Mouse (Mus musculus) layer of hippocampus, adult 18-20 months (tissue): Measurements from ENCODE around the gene Sgta. TPM values are rescaled to one million over a fixed set of nuclear protein-coding genes. Genes with fewer than 3 reads are reported as not detected.

Experiments used
- DNase-seq, 2 experiments: peaks; one replicate each; pipeline ENCODE4 v3.0.0; 2022; ENCODE audit warnings: low spot score in 2 of 2
- total RNA-seq, 2 experiments: library from RNA; stranded (reverse); gene quantifications; 2 replicates each; pipeline ENCODE4 v1.2.3; 2021

Sgta gene
- total RNA-seq, 2 experiments from 2014 or later = 180 to 183 TPM

DNA sequence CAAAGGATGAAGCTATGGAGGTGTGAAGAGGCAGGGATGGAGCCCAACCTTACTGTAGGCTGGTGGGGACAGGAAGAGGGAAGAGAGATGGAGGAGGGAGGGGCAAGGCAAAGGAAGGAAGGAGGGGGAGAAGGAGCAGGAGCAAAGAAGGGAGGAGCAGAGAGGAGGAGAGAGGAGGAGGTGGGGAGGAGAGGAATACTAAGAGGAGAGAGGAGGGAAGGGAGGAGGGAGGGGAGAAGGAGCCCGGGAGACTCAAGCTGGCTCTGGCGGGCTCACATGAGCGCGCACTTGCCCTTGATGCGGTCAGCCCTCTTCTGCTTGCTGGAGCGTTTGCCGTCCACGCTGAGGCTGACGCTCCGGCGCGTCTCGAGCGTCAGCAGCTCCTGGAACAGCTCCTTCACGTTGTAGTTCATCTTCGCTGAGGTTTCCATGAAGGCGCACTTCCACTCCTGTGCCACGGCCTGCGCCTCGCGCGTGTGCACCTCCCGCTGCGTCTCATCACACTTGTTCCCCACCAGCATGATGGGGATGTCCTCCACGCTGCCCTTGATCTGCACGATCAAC, 38.4 kb downstream of the Sgta start:
- DNase-seq = no peak

DNA sequence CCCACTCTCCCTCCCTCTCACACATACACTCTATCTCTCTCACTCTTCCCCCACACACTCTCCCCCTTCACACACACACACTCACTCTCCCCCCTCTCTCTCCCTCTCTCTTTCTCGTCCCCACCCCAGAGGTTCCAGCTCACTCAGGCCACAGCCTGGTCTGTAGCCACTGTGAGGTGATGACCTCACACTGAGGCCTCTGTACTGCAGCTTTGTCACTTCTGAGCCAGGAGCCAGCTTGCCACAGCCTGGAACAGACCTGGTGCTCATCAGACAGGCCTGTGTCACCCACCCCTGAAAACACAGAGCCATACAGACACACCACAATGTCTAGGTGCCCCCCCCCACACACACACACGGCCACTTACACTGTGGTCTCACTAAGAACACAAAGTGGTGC, 39.8 kb downstream of the Sgta start:
- DNase-seq = no peak

DNA sequence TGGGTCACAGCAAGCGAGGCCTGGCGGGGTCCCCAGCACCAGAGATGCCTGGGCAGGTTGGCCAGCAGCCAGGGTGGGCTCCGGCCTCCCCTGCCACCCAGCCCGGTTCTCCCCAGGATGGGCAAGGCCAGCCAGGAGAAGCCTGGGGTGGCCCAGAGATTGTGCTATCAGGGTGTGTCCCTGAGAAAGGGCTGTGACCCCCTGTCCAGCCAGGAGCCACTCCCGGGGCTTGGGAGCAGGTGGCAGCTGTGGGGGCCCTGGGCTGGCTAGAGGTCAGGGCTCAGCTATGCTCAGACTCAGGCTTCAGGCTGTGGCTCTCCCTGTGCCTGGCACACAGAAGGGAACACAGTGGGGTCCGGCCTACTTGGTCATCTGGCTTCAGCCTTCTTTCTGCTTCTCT, 40.3 kb downstream of the Sgta start:
- DNase-seq = no peak

DNA sequence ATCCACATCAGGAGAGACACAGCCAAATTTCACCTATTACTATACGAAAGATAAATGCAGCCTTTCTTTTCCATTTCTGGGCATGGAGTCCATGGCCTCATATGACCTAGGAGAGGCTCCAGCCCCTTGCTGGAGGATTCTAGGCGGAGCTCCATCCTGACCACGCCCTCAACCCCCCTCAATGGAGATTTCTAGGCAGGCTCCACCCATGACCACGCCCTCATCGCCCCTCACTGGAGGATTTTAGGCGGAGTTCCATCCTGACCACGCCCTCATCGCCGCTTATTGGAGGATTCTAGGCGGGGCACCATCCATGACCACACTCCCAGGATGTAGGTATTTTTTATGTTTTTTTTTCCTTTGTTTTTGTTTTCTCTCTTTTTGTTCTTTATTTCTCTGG, 41.7 kb downstream of the Sgta start:
- peak in 1 of 2 experiments; percentile 55 for DNase-seq

DNA sequence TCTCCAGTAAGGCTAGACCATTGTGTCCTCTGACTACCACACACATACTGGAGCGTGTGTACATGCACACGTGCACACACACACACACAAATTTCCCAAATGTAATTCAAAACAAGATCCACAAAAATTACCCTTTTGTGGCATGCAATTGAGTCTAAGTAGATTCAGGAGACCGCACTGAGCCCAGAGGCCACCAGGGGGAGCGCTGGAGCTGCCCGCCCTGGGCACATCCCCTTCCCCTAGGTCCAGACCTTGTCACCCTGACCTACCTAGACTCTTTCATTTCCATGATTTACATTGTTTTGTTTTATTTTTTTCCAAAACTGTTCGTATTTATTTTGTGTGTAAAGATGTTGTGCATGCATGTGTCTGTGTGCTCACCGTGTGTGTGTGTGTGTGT, 43.3 kb downstream of the Sgta start:
- peak in 1 of 2 experiments; percentile 75 for DNase-seq

DNA sequence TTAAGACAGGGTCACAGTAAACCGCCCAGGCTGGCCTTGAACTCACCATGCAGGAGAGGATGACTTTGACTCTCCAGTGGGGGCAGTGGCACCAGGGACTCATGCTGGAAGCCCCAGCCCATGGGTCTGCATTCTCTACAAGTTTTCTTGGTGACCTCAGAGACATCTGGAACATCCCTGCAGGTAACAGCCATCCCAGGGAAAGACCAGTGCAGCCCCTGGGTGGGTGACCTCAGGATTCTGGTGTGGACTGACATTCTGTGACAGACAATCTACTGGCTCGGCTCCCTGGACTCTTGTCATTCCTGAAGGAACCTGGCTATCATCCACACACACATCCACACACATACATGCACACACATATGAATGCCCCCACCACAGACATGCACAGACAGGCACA, 44.3 kb downstream of the Sgta start:
- no peak for DNase-seq

DNA sequence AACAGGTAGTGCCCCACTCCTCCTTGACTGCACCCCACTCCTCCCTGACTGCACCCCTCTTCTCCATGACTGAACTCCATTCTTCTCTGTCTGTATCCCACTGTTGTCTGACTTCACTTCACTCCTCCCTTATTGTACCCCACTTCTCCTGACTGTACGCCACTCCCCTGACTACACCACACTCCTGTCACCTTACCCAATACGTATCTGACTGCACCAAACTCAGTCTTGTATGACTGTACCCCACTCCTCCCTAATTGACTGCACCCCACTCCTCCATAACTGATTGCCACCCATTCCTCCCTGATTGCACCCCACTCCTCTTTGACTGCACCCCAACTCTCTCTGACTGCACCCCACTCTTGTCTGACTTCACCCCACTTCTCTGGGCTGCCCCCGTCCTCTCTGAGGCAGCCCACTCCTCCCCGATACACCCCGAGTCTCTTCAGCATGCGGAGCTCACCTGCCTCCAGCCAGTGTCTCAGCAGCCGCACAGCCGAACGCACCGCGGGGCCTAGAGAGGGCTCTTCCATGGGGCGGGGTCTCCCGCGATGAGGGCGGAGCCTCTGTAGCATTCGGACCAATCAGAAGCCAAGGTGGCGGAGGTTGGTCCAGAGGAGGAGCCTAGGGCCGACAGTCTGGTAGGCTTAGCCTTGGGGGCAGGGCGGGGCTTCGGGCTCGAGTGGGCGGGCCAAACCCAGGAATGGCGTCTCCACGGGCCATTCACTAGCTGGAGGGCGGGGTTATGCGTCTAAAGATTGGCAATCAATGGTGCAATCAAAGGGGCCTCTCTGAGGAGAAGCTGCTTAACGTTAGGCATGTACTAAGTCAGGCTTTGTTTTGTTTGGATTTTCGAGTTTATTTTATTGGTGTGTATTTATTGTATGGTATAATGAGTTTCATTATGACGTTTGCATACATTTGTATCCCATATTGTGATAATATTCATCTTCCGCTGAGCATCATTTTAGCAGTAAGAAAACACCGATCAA, 45.3 kb downstream of the Sgta start, which contains the start of gene Gng7:
Gene Gng7, minus strand, starts transcription at position 553 of the 992 bp plus-strand sequence.
- peak; percentile 99 to 100 for DNase-seq

DNA sequence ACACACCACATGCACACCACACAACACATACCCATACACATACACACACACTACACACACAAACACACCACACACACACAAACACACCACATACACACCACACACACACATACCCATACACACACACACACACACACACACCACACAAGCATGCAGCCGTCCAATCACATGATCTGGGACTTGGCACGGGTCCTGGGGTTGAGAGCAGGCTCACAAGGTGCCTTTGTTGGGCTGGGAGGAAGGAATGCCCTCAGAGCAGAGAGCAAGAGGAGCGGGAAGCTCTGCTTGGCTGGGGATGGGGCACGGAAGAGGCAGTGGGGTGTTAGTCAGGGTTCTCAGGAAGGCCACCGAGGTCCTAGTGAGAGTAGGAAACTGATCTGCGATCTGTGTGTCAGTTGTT, 49.1 kb downstream of the Sgta start:
- DNase-seq = peak in 1 of 2 experiments; percentile 57

DNA sequence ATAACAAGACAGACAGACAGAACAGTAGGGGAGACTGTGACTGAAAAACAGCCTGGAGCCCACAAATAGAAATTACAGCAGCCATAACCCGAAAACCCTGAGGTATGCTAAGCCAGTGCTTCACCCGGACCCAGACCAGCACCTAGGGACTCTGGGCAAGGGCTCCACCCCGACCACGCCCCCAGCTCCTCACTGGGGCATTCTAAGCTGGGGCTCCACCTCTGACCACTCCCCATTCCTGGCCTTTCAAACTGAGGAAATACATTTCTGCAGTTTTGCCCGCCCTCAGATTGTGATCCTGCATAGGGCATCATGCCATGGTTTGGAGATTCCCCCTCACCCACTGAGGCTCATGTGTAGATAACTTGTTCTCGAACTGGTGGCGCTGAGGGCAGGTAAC, 52.7 kb downstream of the Sgta start:
- no peak for DNase-seq

DNA sequence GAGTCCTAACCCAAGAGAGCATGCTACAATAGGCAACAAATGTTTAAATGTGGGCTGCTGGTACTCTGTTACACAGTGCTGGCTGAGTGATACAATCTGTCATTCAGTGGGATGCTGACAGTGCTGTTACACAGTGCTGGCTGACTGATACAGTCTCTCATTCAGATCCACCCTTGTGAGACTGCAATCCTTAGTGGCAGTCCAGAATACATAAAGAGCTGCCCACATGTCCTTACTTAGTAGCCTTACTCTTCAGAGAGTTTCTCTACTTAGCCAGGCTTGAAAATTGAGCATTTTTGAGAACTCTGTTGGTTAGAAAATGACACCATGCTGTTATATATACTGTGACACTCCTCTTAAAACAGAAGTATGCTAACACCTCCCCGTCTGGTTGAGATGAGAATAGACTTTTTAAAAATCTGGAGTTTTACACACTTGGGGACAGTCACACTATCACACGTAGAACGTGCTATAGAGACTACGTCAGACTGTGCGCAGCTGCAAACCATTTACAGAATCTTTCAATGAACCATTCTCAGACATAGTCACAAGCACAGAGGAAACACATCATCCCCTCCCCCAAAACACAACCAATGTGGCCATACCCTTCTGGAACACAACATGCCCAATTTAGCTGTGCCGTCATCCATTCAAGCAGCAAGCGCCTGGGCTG, 53.8 kb downstream of the Sgta start:
- DNase-seq = no peak

DNA sequence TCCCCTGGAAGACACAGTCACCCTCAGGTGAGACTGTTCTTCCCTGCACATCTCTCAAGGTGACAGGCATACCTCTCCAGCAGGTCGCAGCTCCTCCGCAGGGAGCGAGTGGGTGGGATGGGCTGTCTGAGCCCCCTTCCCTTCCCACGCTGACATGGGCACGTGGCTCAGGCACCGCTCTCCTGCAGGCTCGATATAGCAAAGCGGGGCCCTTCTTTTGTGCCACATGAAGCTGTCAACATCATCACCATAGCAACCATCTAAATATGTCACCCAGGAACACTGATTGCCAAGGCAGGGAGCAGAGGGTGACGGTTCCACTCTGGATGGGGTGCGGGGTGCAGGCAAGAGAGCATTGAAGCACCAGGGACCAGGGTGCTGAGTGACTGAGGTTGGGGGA, 58.8 kb downstream of the Sgta start:
- DNase-seq = peak; percentile 81 to 86

DNA sequence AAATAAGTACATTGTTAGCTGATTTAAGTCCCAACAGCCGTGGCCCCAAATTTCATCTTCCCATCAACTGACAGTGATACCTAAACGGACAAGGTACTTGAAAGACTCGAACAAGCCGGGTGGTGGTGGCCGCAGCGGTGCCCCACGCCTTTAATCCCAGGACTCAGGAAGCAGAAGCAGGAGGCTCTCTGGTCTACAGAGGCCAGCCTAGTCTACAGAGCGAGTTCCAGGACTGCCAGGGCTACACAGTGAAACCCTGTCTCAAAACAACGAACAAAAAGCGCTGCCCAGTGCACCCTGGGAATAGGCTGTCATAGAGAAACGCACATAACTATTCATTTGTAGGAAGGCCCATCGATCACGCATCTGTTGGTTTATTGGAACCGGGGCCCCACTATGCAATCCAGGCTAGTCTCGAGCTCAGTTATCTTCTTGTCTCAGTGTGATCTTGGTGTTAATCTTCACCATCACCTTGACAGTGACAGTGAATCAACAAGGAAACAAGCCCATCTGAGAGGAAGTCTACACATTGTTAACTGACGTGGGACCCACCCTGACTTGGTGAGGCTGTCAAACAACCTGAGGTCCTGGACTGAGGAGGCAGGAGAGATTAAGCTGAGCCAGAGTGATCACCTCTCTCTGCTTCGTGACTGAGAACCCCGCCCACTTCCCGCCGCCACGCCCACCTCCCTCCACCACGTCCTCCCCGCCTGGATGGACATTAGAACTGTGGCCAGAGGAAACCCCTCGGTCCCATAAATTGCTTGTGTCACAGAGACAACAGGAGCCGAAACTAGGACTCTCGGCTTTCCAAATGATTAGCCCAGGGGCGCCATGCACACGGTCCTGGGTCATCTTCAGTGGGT, 59.6 kb downstream of the Sgta start:
- DNase-seq = no peak

DNA sequence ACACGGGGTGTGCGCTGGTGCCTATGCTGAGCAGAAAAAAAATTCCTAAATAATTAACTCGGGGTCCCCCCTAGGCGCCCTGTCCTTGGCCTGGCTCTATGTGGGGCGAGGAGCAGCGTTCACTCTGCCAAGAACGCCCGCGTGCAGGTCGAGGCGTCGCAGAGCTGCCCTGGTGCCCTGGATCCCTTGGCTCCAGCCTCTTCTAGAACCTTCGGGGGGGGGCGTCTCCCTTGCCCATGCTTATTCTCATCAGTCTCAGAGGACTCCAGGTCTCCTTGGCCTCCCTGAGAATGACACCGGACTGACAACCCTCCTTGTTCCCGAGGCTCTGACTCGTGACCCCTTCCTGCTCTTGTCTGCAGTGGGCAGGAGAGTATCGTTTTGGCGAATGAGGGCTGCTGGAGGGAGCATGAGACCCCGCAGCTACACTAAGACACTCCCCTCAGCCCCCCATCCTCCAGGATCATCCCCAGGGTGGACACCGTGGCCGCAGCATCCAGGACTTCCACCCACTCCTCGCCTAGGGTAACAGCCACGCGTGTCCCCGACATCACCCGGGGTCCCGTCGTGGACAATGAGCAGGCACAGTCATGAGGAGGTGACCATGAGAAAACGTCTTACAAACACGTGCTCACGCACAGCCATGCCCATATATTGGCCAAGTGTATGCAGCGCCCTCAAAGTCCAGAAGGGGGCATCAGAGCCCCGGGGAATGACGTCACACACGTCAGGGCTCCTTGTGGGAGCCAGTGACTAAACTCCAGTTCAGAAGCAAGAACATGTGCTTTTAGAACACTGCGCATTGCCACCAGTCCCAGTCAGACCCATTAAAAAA, 60.4 kb downstream of the Sgta start:
- DNase-seq = peak; percentile 83 to 94

DNA sequence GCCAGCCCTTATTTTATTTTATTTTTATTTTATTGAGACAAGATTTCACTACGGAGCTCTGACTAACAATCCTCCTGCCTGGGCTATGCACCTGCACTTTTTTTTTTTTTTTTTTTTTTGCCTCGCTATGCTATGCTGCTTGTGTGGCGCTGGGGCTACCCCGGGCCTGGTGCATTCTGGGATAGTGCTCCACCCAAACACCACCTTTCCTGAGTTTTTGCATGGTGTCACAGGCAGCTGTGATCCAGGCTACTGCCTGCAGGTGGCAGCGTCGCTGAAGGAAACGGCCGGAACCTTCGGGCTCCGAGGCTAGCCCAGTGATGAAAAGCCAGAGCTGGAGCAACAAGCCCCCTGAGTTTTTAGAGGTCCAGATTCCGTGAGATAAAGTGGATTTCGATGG, 61.2 kb downstream of the Sgta start:
- DNase-seq = peak in 1 of 2 experiments; percentile 73

DNA sequence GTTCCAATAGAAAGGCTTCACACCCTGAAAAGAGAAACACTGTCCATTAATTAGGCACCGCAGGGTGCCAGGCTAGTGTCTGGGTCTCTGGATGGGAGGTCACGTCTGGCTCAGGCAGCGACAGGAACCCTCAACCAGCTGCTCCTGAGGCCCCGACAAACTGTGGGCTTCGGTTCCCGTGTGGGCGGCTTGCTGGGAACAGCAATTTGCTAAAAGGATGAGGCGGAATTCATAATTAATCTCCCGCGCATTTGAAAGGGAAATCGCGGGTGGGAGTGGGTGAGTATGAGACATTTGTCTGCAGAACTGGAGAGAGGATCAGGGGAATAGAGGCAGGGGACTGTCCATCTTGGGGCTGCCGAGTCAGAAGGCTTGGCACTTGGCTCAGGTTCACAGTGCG, 62.0 kb downstream of the Sgta start:
- peak in 1 of 2 experiments; percentile 80 for DNase-seq

DNA sequence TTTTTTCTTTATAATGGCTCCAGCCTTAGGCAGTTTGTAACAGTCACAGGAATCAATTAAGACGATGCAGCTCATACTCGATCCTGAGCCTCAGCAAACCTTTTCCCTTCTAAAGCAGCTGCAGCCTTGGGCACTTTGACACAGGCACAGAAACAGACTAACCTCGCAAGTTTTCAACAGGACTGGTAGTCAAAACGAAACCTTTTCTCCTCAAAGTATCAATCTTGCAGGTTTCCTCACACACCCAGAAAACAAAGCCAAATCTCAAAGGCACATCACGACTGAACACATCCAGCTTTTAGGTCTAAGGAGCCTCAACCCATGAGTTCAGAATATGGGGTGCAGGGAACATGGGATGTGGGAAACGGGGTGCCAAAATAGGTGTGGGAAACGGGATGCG, 62.6 kb downstream of the Sgta start:
- DNase-seq = no peak

DNA sequence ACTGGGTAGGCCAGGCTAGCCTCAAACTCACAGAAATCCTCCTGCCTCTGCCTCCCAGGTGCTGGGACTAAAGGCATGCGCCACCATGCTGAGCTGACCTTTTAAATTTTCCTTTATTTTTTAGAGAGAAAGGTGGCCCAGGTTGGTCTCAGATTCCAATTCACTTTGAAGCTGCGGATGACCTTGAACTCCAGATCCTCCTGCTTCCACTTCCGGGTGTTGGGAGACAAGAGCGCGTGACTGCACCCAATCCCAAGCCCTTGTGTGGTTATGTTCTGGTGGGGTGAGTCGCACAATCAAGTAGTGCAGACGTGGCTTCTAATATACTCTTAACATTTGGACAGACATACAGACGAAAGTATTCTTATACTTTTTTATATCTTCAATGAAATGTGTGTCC, 63.5 kb downstream of the Sgta start:
- no peak for DNase-seq

DNA sequence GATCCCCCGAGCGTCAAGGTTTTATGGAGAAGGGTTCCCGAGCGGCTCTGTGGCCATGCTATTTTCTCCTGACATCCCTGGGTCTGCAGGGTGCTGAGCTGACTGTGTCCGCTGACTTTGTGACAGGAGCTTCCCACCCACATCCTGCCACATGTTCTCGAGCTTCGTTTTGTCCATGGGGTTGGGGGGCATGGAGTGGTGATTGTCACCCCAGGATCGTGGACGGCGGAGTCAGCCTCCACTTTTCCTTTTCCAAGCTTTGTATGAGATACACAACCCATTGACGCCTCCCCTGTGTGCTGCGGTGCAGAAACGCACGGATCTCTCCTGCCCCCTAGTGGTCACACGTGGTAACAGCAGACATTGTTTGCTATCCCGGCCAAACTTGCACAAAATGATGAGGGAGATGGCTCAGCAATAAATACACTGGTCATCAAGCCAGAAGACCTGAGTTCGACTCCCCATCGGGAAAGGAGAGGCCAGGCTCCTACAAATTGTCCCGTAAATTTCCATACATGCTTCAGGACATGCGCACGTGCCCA, 64.8 kb downstream of the Sgta start:
- peak; percentile 79 to 92 for DNase-seq

DNA sequence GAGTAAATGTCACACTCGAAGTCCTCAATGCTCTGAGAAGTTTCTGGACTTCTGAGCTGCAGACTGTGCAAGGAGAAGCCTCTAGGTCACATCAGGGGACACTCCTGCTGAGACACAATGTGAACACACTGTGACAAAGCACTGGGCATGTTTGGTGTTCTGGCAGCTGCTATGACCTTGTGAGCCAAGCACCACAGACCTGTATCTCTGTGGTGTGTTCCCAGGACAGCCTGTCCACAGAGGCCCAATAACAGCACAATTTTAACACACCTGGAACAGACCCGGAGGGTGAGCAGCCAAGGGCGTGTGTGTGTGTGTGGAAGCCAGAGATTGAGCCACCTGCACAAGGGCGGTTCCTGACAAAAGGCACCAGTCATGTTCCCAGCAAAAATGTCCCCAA, 65.4 kb downstream of the Sgta start:
- no peak for DNase-seq
